Mouse (Mus musculus) cortical plate, adult 2 months (tissue): ENCODE data around the gene Tmem198b.

Source experiments
- CTCF ChIP-seq: fragments of 200-500 bp; IDR thresholded peaks from 2 replicates; pipeline ENCODE4 v1.5.1; 2011; ENCODE audit warnings: mild to moderate bottlenecking, control low read depth, low read length; ENCODE audit not compliant: insufficient read depth; ENCODE audit errors: extremely low read depth
- POLR2A ChIP-seq: fragments of 200-500 bp; IDR thresholded peaks from 2 replicates; pipeline ENCODE4 v1.6.1; 2011; ENCODE audit warnings: mild to moderate bottlenecking, low read length, control low read depth; ENCODE audit not compliant: insufficient read depth; ENCODE audit errors: extremely low read depth

DNA sequence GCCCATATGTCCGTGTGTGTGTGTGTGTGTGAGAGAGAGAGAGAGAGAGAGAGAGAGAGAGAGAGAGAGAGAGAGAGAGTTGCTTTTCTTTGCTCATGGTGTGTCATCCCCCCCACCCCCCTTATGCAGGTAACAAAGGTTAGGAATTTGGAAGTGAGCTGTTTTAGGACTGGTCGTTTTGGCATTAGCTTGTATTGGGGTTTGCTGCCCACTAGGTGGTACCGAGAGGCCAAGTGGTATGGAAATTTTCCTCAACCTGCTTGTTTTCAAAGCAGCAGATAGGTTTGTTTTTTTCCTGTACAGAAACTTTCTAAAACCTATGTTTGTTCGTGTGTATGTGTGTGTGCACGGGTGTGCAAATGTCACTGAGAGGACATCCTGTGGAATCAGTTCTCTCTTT lies 30.5 kb downstream of the Tmem198b start:
- TF ChIP-seq POLR2A (no peak), CTCF (no peak)
